Mouse (Mus musculus): ENCODE measurements at regions not wholly inside any gene's neighbourhood (a gene's known extent, or its start where the extent isn't known, plus 50 kb on each side); places are given as distances from the start of the nearest gene placed in this dataset.

DNA sequence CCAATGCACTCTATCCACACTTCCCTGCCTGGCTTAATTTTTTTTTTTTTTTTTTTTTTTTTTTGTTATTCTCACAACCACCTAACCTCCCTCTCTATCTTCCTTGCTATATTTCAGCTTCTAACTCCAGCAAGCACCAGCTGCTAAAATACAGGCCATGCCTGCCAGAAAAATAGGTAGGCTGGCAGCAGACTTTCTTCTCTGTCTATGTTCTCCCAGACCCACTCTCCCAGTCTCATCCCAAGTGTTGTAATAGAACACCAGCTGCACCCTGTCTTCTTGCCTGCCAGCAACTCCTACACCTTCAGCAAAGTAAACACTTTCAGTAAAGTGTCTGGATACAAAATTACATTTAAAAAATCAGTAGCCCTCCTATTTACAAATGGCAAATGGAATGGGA lies 1041.8 kb downstream of the Pcdh19 start:
- no peak for TF ChIP-seq GATA1 (IDR thresholded peaks at IDR 0.05; ENCODE audit: low read length)

- TF ChIP-seq GATA1 (IDR thresholded peaks at IDR 0.05; ENCODE audit: low read length) = peak; percentile 8
Observed at GRCm38 (mm10) chrX:132596925-132597324, 1091.9 kb downstream of the Pcdh19 start.

DNA sequence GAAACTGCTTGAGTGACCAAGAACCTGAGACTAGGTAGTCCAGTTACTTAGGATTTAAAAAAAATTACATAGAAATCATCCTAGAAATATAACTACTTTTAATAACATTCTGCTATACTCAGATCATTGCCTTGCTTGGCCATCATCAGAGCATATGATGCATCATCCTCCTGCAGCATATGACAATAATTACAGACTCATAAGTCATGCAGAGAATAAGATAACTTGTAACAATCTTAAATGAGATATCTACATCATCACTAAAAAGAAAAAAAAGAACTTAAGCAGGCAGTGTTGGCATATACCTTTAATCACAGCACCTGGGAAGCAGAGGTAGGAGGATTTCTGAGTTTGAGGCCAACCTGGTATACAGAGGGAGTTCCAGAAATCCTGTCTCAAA lies 1092.4 kb downstream of the Pcdh19 start:
- TF ChIP-seq GATA1 (IDR thresholded peaks at IDR 0.05; ENCODE audit: low read length) = no peak

- no peak for TF ChIP-seq GATA1 (IDR thresholded peaks at IDR 0.05; ENCODE audit: low read length)
Observed at GRCm38 (mm10) chrX:132574085-132574484, 1114.7 kb downstream of the Pcdh19 start.

Data from G1E-ER4 (cell line).